Comparison of ENCODE assay signal across 8 mouse cellular contexts in the genomic region with DNA sequence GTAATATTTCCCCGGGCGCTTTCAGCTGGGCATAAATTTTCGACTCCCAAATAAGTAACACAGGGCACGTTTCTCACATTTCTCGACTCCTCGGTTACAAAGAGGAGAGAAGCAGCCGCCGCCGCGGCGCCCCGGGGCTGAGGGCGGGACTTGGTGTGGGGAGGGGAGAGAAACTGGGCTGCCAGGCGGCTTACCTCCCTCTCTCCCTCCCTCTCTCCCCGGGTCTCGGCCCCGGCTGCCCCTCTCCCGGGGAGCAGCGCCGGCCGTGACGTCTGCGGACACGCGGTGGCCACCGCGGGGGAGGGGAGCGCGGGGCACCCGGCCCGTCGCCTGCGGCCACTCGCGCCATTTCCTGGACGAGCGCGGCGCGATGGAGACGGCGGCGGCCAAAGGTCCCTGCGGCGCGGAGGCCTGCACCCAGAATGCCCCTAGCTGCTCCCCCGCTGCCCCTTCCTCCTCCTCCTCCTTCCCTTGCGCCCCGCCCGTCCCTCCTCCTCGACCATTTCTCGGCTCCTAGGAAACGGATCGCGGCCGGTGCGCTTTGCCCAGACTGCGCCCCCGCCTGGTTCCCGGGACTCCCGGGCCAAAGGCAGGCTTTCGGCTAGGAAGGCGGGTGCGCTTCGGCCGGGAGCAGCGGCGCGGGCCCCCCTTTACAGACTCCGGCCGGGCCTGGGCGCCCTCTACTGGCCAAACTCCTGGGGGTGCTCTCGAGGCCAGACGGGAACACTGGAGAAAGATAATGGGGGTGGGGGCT. TPM values are rescaled to one million over a fixed set of nuclear protein-coding genes. Genes with fewer than 3 reads are reported as not detected.
DNase-seq lines count a peak whose midpoint lies in the region; ATAC-seq and TF ChIP-seq lines count a peak whose summit lies in the region.

No protein-coding gene starts in this region.

- H3K27ac ChIP-seq in ES-Bruce4 (ENCODE audit: insufficient read depth, low read length) = peak overlapping the region; percentile 76
- H3K27ac ChIP-seq in forebrain, embryonic 16.5 days (ENCODE audit: low read length) = peak overlapping the region; percentile 99

- peak overlapping the region; percentile 94 for H3K9ac ChIP-seq in ES-Bruce4 (ENCODE audit: low read depth, poor library complexity, severe bottlenecking)
- peak overlapping the region; percentile 98 for H3K9ac ChIP-seq in forebrain, embryonic 16.5 days (replicated peaks; ENCODE audit: low read depth, low read length)

- intact Hi-C loops in heart, postnatal 25 days (cut with DNase I) = loop anchor here (5.0 kb wide), 2 partner anchors 38 to 163 kb away; no protein-coding TSS in a partner anchor

- no peak for TF ChIP-seq POLR2A in ES-Bruce4 (IDR thresholded peaks at IDR 0.05; ENCODE audit: insufficient read depth, low read length)

- no peaks in the 10 kb centered on the region for H3K36me3 ChIP-seq in ES-Bruce4 (ENCODE audit: control insufficient read depth, insufficient read depth, low read length, poor library complexity, severe bottlenecking)
- H3K36me3 ChIP-seq in forebrain, embryonic 16.5 days (ENCODE audit: control insufficient read depth, insufficient read depth) = no peaks in the 10 kb centered on the region

- peak overlapping the region; percentile 90 for H3K4me3 ChIP-seq in ES-Bruce4 (ENCODE audit: low read depth, low read length)
- H3K4me3 ChIP-seq in forebrain, embryonic 16.5 days (replicated peaks; ENCODE audit: low read length) = peak overlapping the region; percentile 84

- H3K9me3 ChIP-seq in ES-Bruce4 (replicated peaks; ENCODE audit: control insufficient read depth, insufficient read depth, low read length, poor library complexity, severe bottlenecking) = no peaks in the 10 kb centered on the region
- no peaks in the 10 kb centered on the region for H3K9me3 ChIP-seq in forebrain, embryonic 16.5 days (ENCODE audit: control insufficient read depth, low read length)

- 0 out of 2 replicates have a peak, but pooled peaks have one; percentile 20 for TF ChIP-seq EP300 in ES-Bruce4 (IDR thresholded peaks at IDR 0.05; ENCODE audit: insufficient read depth, low read depth, low read length)

- H3K4me1 ChIP-seq in ES-Bruce4 (ENCODE audit: control insufficient read depth, insufficient read depth, low read length) = peaks cover 2% of the 10 kb centered on the region
- H3K4me1 ChIP-seq in forebrain, embryonic 16.5 days (replicated peaks; ENCODE audit: control insufficient read depth, insufficient read depth, low read length) = peaks cover 26% of the 10 kb centered on the region

- WGBS in forebrain, embryonic 16.5 days = under 1% methylated on average over 52 of the region's 74 CpGs

- peak overlapping the region; percentile 94 for H3K4me2 ChIP-seq in forebrain, embryonic 16.5 days (ENCODE audit: low read length)

- DNase-seq in cerebellum, adult 11 months = peak; percentile 91
- DNase-seq in heart, postnatal 25 days (ENCODE audit: low spot score) = peak; percentile 77
- peak; percentile 78 to 88 for DNase-seq in layer of hippocampus, adult 18-20 months (ENCODE audit: low spot score in 2 of 2)
- DNase-seq in lung, adult 18-20 months = peak; percentile 86 to 90
- peak; percentile 88 for DNase-seq in ovary, postnatal 10 days (ENCODE audit: low spot score)
- DNase-seq in thymus, postnatal 14 days = peak; percentile 60

- peak; percentile 57 for TF ChIP-seq CTCF in ES-Bruce4 (IDR thresholded peaks at IDR 0.05; ENCODE audit: low read depth, low read length)

- ATAC-seq in forebrain, embryonic 16.5 days = peak; percentile 68

- no peaks in the 10 kb centered on the region for H3K27me3 ChIP-seq in ES-Bruce4 (ENCODE audit: control insufficient read depth, insufficient read depth, low read length, poor library complexity, severe bottlenecking)
- no peaks in the 10 kb centered on the region for H3K27me3 ChIP-seq in forebrain, embryonic 16.5 days (replicated peaks; ENCODE audit: control insufficient read depth, insufficient read depth, low read length)

RNA-seq across cellular contexts. Expression of a gene that starts 1.3 kb away (rescaled TPM):
- polyA plus RNA-seq in ES-Bruce4 (2011; ENCODE audit: insufficient read depth, insufficient read length, low read depth, missing spikeins) = 23.9 and 33.7 TPM in 2 replicates
- polyA plus RNA-seq in forebrain, embryonic 16.5 days (2015; fragmentation: Nextera tagmentation; extraction: Ambion mirVana) = 25.2 and 28.1 TPM in 2 replicates
- total RNA-seq in heart, postnatal 25 days (2021) = 1 to 10 TPM; 2.8 to 3.8 TPM
- 10 to 100 TPM; 12.3 to 15.1 TPM for total RNA-seq in layer of hippocampus, adult 18-20 months (2021)

Comparison
In these comparisons a context has a peak if more than half of its experiments do, and no peak if none do; other contexts are left out.
1. Peak in every context shown above with its lines: DNase-seq, ATAC-seq, H3K4me3 ChIP-seq and H3K27ac ChIP-seq.